Mouse (Mus musculus): ENCODE data around the gene Atp5f1. TPM values are rescaled to one million over a fixed set of nuclear protein-coding genes. Genes with fewer than 3 reads are reported as not detected.
"Not testable (repeated sequence)": the region's sequence is repeated elsewhere in the genome, so short reads cannot be mapped to it uniquely, and the experiment has no call there.

The Atp5f1 gene
- total RNA-seq (2021) = 100 to 1,000 TPM; 916 to 930 TPM

GRCm38 (mm10) chr3:105959999-105960398, at the start of gene Atp5f1:
Gene Atp5f1 (minus strand): TSS chr3:105960099.
- intact Hi-C loops (cut with DNase I) = loop anchor here (5.0 kb wide), 1 partner anchor 283 kb away; no protein-coding TSS in a partner anchor
- DNase-seq = no peak

GRCm38 (mm10) chr3:106003360-106003759, 43.5 kb upstream of the Atp5f1 start:
- intact Hi-C loops (cut with DNase I); DNase-seq: not testable (repeated sequence)

- DNase-seq = peak; percentile 1 to 9
- intact Hi-C loops (cut with DNase I) = no loop called here
Measured at GRCm38 (mm10) chr3:106001416-106002370, 41.8 kb upstream of the Atp5f1 start.

GRCm38 (mm10) chr3:106000707-106001375, 40.9 kb upstream of the Atp5f1 start:
- intact Hi-C loops (cut with DNase I) = no loop called here
- no peak for DNase-seq

- no peak for DNase-seq
- intact Hi-C loops (cut with DNase I) = loop anchor here (5.0 kb wide), 1 partner anchor 883 kb away; no protein-coding TSS in a partner anchor
Measured at GRCm38 (mm10) chr3:105994730-105995129, 34.8 kb upstream of the Atp5f1 start.

- DNase-seq = peak; percentile 59 to 79
- intact Hi-C loops (cut with DNase I) = loop anchor here (1.0 to 5.0 kb wide), 2 partner anchors 457 to 886 kb away; no protein-coding TSS in a partner anchor
Measured at GRCm38 (mm10) chr3:105991653-105992283, 31.9 kb upstream of the Atp5f1 start.

GRCm38 (mm10) chr3:105989611-105990010, 29.7 kb upstream of the Atp5f1 start:
- intact Hi-C loops (cut with DNase I) = loop anchor here (5.0 kb wide), 1 partner anchor 888 kb away; no protein-coding TSS in a partner anchor
- not testable (repeated sequence) for DNase-seq

GRCm38 (mm10) chr3:105974174-105974573, 14.3 kb upstream of the Atp5f1 start:
- DNase-seq = no peak
- intact Hi-C loops (cut with DNase I) = no loop called here

GRCm38 (mm10) chr3:105973411-105973810, 13.5 kb upstream of the Atp5f1 start, which contains the start of gene Ovgp1:
Gene Ovgp1 (plus strand): TSS chr3:105973711.
- DNase-seq = no peak
- intact Hi-C loops (cut with DNase I) = no loop called here

GRCm38 (mm10) chr3:105971831-105972446, 12.0 kb upstream of the Atp5f1 start:
- intact Hi-C loops (cut with DNase I) = no loop called here
- no peak for DNase-seq

- intact Hi-C loops (cut with DNase I) = no loop called here
- no peak for DNase-seq
Measured at GRCm38 (mm10) chr3:105960700-105961099, 801 bp upstream of the Atp5f1 start.

- DNase-seq = no peak
- intact Hi-C loops (cut with DNase I) = loop anchor here (5.0 kb wide), 1 partner anchor 282 kb away; no protein-coding TSS in a partner anchor
Measured at GRCm38 (mm10) chr3:105959585-105959984, 314 bp downstream of the Atp5f1 start.

GRCm38 (mm10) chr3:105958974-105959580, 822 bp downstream of the Atp5f1 start, which contains the start of gene Wdr77:
Gene Wdr77 (plus strand): TSS chr3:105959369.
- intact Hi-C loops (cut with DNase I) = loop anchor here (5.0 kb wide), 1 partner anchor 282 kb away; no protein-coding TSS in a partner anchor
- peak; percentile 97 to 98 for DNase-seq

- intact Hi-C loops (cut with DNase I) = loop anchor here (5.0 kb wide), 1 partner anchor 281 kb away; no protein-coding TSS in a partner anchor
- DNase-seq = no peak
Measured at GRCm38 (mm10) chr3:105958204-105958603, 1.7 kb downstream of the Atp5f1 start.

GRCm38 (mm10) chr3:105957235-105957634, 2.7 kb downstream of the Atp5f1 start:
- intact Hi-C loops (cut with DNase I) = loop anchor here (5.0 kb wide), 1 partner anchor 280 kb away; no protein-coding TSS in a partner anchor
- DNase-seq = no peak

- intact Hi-C loops (cut with DNase I) = no loop called here
- no peak for DNase-seq
Measured at GRCm38 (mm10) chr3:105951348-105951747, 8.6 kb downstream of the Atp5f1 start.

GRCm38 (mm10) chr3:105936111-105936510, 23.8 kb downstream of the Atp5f1 start:
- intact Hi-C loops (cut with DNase I) = no loop called here
- DNase-seq = no peak

GRCm38 (mm10) chr3:105935033-105935432, 24.9 kb downstream of the Atp5f1 start:
- intact Hi-C loops (cut with DNase I) = no loop called here
- DNase-seq = peak; percentile 83 to 85

- no peak for DNase-seq
- intact Hi-C loops (cut with DNase I) = no loop called here
Measured at GRCm38 (mm10) chr3:105933926-105934325, 26.0 kb downstream of the Atp5f1 start.
